Mouse (Mus musculus) ovary, postnatal 14 days (tissue): ENCODE measurements around the gene Hoxb9.

Experiments used
- DNase-seq: peaks from one replicate; pipeline ENCODE4 v3.0.0; 2022; ENCODE audit warnings: low spot score

Hoxb9 gene

GRCm38 (mm10) chr11:96270996-96271540, at the start of gene Hoxb9:
Hoxb9 (plus strand) TSS chr11:96271457.
- no peak for DNase-seq

GRCm38 (mm10) chr11:96223813-96224212, 47.4 kb upstream of the Hoxb9 start:
- no peak for DNase-seq

- no peak for DNase-seq
Observed at GRCm38 (mm10) chr11:96227676-96228075, 43.6 kb upstream of the Hoxb9 start.

- peak; percentile 39 for DNase-seq
Observed at GRCm38 (mm10) chr11:96234906-96235305, 36.4 kb upstream of the Hoxb9 start.

- peak; percentile 52 for DNase-seq
Observed at GRCm38 (mm10) chr11:96240211-96240610, 31.0 kb upstream of the Hoxb9 start.

- no peak for DNase-seq
Observed at GRCm38 (mm10) chr11:96250901-96251300, 20.4 kb upstream of the Hoxb9 start.

GRCm38 (mm10) chr11:96251480-96252031, 19.7 kb upstream of the Hoxb9 start:
- no peak for DNase-seq

GRCm38 (mm10) chr11:96252541-96253120, 18.6 kb upstream of the Hoxb9 start:
- no peak for DNase-seq

GRCm38 (mm10) chr11:96254221-96254620, 17.0 kb upstream of the Hoxb9 start:
- no peak for DNase-seq

GRCm38 (mm10) chr11:96255111-96255995, 15.9 kb upstream of the Hoxb9 start:
- no peak for DNase-seq

GRCm38 (mm10) chr11:96255996-96256445, 15.2 kb upstream of the Hoxb9 start:
- no peak for DNase-seq

GRCm38 (mm10) chr11:96257141-96257540, 14.1 kb upstream of the Hoxb9 start:
- DNase-seq: no peak

GRCm38 (mm10) chr11:96259038-96259437, 12.2 kb upstream of the Hoxb9 start:
- DNase-seq: no peak

GRCm38 (mm10) chr11:96259511-96259910, 11.7 kb upstream of the Hoxb9 start:
- no peak for DNase-seq

GRCm38 (mm10) chr11:96260310-96260970, 10.8 kb upstream of the Hoxb9 start:
- DNase-seq: no peak

GRCm38 (mm10) chr11:96261323-96261890, 9.8 kb upstream of the Hoxb9 start:
- peak; percentile 65 for DNase-seq

- DNase-seq: no peak
Observed at GRCm38 (mm10) chr11:96262262-96262830, 8.9 kb upstream of the Hoxb9 start.

GRCm38 (mm10) chr11:96263636-96264389, 7.4 kb upstream of the Hoxb9 start:
- DNase-seq: no peak

GRCm38 (mm10) chr11:96264390-96265020, 6.8 kb upstream of the Hoxb9 start:
- DNase-seq: no peak

GRCm38 (mm10) chr11:96265954-96266353, 5.3 kb upstream of the Hoxb9 start:
- no peak for DNase-seq
